Mouse (Mus musculus) thymus, postnatal 36 days (tissue): ENCODE measurements around the gene Cdc16.
"Not testable (repeated sequence)": the region's sequence is repeated elsewhere in the genome, so short reads cannot be mapped to it uniquely, and the experiment has no call there.

ENCODE experiments used
- DNase-seq, 2 experiments: peaks; one replicate each; pipeline ENCODE4 v3.0.0; 2022; ENCODE audit warnings: mixed read lengths in 2 of 2

Cdc16 gene

DNA sequence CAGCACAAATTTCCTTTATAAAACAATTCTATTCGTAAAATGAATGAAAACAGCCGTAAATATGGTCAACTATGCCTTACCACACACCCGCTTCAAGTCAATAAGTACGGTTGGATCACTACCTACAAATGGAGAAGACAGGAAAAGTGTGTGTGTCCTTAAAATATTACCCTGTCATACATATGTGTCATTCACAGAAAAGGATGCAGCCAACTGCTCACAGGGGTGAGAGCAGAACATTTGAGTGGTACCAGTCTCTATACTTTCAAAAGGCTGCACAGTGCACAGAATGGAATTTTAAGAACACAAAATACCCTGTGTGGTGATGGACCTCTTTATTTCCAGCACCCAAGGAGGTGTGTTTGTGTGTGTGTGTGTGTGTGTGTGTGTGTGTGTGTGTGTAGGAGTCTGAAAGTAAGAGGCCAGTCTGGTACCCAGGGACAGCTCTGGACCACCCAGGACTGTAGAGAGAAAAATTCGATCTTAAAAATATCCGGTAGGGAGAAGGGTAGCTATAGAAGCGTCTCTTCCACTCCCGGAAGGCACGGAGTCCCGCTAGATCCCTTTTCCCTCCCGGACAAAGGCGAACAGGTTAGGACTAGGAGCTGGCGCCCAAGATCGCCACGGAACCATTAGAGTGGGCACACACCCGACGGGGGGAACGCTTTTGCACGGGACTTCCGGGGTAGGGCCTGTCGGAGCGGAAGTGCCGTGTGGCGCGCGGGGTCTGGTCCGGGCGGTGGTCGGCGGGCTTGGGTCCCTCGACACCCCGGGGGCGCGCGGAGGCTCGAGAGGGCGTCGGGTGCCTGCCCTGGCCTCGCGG is at the start of gene Cdc16:
Gene Cdc16, plus strand, starts transcription at position 695 of the 823 bp plus-strand sequence.
- peak; percentile 86 to 89 for DNase-seq

GRCm38 (mm10) chr8:13708514-13708913 is 49.0 kb upstream of the Cdc16 start:
- no peak for DNase-seq

GRCm38 (mm10) chr8:13718980-13719379 is 38.5 kb upstream of the Cdc16 start:
- no peak for DNase-seq

DNA sequence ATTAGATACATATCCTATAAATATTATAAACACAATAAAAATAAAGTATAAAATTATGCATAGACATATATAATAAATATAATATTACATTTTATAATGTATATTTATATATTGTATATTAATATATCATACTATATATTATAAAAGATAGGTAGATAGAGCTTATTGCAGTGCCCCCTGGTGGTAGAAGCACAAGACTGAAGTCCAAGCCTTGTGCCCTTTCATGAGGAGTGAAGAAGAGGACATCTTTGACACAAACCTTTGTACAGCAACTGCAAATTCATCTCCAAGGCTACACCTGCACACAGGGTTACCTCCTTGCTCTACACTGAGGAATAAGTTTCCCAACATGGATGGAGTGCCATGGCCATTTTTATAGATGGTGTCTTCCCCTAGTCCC is 31.8 kb upstream of the Cdc16 start:
- peak; percentile 28 to 34 for DNase-seq

DNA sequence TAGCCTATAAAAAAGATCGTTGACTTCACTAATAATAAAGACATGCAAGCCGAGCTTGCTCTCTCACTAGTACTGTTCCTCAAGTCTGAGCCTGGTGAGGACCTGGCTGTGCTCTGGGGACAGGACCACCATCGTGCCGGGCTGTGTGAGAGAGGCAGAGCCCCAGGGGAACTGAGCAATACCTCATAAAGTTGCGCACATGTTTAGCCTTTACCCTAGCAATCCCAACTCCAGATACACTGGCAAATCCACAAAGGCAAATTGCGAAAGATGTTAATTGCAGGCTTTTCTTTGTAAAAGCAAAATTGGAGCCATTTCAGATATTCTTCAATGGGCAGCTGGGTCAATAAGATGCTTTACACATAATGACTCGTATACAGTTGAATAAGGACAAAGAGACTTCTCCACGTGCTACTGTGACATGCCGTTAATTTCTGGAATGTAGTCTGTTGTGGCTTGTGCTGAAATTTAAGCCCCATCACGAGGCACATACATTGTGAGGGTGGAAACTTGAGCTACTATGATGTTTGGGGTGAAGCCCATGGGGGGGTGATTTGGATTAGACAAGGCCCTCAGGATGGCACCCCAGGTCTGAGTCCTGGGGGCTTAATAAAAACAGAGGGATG is 29.9 kb upstream of the Cdc16 start:
- DNase-seq: no peak

DNA sequence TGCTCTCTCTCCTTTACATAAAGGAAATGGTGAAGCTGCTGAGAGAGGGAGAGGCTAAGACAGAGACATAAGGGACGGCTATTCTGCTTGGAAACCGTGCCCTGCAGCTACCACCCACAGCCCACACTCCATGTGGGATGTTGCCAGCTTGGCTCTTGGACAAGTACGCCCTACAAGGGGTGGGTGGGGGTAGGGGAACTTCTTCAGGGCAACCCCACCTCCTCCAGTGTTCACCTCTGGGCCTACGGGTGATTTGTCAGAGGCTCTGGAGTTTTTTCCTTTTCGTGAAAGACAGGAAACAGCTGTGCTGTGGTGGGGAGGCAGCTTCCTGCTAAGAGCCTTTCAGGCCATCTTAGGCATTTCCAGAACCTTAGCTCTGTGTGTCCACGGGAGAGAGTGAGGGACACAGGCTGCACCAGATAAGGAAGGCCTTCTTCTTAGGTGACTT is 17.1 kb upstream of the Cdc16 start:
- peak; percentile 54 to 71 for DNase-seq

GRCm38 (mm10) chr8:13740817-13741613 is 16.5 kb upstream of the Cdc16 start:
- no peak for DNase-seq

- DNase-seq: not testable (repeated sequence)
Measured at GRCm38 (mm10) chr8:13746212-13746611, 11.3 kb upstream of the Cdc16 start.

- no peak for DNase-seq
Measured at GRCm38 (mm10) chr8:13747626-13748025, 9.8 kb upstream of the Cdc16 start.

GRCm38 (mm10) chr8:13753680-13754079 is 3.8 kb upstream of the Cdc16 start:
- peak; percentile 74 to 79 for DNase-seq

GRCm38 (mm10) chr8:13756480-13756879 is 996 bp upstream of the Cdc16 start:
- no peak for DNase-seq

DNA sequence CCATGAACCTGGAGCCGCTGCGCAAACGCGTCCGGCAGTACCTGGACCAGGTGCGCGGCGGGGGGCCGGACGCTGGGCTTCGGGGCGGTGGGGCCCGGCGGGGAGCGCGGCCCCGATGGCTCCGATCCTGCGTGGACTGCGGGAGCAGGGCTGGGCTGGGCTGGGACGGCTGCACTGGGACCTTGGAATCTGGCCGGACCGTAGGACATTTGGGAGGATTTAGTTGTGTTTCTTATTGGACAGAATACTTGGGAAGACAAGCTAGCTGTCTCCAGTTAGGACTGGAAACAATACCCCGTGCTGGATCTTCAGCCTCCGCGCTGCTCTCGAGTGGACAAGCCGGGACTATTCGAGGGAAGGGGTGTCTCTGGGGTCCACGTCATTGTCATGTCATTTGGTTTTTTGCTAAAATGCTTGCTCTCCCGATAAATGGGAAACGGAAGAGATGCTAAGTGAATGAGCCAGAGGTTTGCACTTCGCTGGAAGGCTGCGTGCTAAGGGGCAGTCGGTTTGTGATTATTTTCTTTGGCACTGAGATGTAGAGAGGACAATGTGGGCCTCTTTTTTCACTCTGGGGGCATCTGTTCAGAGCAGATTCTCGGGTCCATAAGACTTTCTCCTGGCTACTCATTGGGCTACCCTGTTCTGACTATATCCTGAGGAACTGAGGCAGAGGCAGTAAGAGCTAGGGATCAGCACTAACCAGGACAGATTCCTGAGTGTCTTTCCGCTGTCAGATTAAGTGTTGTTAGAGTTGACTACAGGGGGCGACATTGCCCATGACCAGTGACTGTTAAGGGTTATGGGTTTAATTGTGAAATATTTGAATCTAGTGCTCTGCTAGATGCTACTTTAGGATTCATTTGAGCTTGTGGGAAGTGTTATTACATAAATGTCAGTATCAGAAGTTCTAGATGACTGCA is 590 bp downstream of the Cdc16 start:
- peak; percentile 34 to 37 for DNase-seq

GRCm38 (mm10) chr8:13769206-13769605 is 11.7 kb downstream of the Cdc16 start:
- no peak for DNase-seq

DNA sequence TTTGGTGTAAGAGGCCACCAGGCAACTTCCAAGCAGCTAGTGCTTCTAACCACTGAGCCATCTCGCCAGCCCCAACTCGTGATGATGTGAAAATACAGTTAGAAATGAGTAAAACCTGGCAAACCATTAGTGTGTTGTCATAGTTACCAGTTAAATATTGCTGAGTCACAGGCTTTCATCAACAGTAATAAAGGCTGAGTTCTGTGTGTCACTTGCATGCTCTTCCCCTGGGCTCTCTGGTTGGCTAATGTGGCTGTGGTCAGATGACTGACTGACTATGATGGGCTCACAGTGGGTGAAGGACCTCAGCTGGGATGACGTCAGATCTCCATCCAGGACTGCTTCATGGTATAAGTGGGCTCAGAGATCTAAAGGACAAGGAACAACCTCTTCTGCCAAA is 23.1 kb downstream of the Cdc16 start:
- no peak for DNase-seq

DNA sequence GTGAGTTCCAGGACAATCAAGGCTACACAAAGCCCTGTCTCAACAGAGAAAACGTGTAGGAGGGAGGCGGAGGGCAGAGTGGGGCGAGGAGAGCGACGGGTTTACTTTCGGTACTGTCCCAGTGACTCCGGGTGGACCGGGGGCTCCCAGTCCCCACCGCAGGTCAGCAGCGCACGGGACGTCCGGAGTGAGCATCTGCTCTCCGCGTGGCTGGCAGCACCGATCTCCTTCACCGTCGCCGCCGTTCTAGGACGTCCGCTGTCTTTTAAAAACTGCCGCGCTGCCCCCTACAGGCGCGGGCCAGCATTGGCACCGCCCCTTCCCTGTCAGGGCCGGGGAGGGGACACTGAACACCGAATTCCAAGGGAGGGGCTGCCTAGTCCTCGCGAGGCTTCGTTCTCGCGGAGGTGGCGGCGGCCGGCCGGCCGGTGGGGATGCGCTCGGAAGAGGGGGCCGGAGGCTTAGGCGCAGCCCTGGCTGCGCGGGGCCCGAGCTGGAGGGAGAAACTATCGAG is 27.8 kb downstream of the Cdc16 start, which contains the start of gene Upf3a:
Gene Upf3a, plus strand, starts transcription at position 366 of the 514 bp plus-strand sequence.
- DNase-seq: peak; percentile 91 to 92

- peak; percentile 95 to 96 for DNase-seq
Measured at GRCm38 (mm10) chr8:13785764-13786299, 28.4 kb downstream of the Cdc16 start.

DNA sequence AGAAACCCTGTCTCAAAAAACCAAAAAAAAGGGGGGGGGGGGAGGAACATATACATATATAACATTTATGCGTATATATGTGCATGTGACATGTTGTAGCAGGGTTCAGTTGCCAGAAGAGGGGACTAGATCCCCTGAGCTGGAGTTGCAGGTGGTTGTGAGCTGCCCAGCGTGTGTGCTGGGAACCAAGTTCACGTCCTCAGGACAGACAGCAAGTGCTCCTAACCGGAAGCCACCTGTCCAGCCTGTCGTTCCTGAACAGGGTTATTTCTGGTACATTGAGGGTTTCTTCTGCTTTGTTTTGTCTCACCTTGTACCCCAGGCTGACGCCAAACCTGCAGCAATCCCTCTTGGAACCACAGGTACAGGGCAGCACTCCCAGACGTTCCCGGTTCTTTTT is 32.1 kb downstream of the Cdc16 start:
- DNase-seq: no peak

GRCm38 (mm10) chr8:13793097-13793745 is 35.7 kb downstream of the Cdc16 start:
- DNase-seq: no peak

DNA sequence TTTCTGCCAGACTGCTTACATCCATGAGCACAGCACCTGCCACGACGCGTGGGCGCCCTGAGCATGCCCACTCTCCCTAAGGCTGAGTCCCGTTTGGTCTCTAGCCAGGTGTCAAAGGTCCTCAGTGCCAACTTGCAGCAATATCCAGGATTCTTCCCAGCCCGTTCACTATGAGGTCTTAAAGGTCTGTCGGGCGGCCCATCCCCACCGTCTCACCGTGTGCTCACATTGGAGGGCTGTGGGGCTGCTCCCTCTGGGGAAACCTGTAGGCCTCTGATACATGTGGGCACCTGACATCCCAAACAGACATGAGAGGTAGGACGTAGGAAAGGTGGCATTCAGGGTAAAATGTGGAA is 36.2 kb downstream of the Cdc16 start:
- DNase-seq: no peak

GRCm38 (mm10) chr8:13797676-13798075 is 40.2 kb downstream of the Cdc16 start:
- DNase-seq: no peak

DNA sequence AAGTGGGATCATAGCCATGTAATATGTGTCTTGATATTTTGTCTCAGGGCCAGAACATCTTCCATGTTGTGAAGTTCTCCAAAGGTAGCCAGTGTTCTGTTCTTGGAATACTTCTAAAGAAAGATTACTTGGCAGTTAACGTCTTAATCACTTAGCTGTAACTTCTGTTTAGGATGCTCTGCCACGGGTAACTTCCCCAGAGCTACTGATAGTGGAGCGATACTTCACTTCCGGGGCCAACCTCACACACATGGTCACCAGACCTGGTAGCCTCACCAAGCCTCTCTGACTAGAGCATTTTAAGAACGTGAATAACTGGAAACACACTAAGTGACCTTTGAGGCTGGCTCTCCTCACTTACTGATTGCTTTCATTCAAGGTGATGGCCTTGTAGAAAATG is 42.1 kb downstream of the Cdc16 start:
- no peak for DNase-seq
